Mouse (Mus musculus) thymus, adult 2 months (tissue): Measurements from ENCODE around the gene Ppa2.

ENCODE experiments used
- CTCF ChIP-seq: fragments of 200-500 bp; IDR thresholded peaks from 2 replicates; pipeline ENCODE4 v1.5.1; 2012; ENCODE audit warnings: mild to moderate bottlenecking, control low read depth, low read length, moderate library complexity, borderline replicate concordance; ENCODE audit not compliant: control insufficient read depth, poor library complexity, insufficient read depth; ENCODE audit errors: extremely low read depth
- POLR2A ChIP-seq: fragments of 200-500 bp; IDR thresholded peaks from 2 replicates; pipeline ENCODE4 v1.6.1; 2012; ENCODE audit warnings: mild to moderate bottlenecking, low read length, control low read depth, moderate library complexity; ENCODE audit not compliant: control insufficient read depth, poor library complexity, insufficient read depth; ENCODE audit errors: extremely low read depth

DNA sequence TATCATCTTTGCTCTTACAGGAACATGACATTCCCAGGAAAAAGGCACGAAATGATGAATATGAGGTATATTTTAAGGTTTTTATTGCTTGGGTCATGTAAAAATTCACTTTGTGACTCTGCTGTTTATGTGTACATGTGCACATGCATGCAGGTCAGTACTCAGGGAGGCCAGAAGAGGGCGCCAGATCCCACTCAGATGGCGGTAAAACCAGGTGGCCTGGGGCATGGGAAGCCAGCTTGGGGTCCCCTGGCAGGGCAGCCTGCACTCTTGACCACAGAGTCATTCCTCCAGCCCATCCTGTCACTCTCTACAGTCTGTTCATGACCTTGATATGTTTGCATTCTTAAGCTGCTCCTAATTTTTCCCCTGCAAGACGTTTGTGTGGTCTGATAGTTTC, 12.6 kb downstream of the Ppa2 start:
- peak; percentile 73; the same call in 1 of the 2 replicates for TF ChIP-seq CTCF
- no peak for TF ChIP-seq POLR2A
